Mouse (Mus musculus) spleen, embryonic (tissue): ENCODE results near the gene Ndufs7.

Source experiments
- CTCF ChIA-PET: fragments of 350-600 bp; sonication (Branson Sonifier 250); formaldehyde crosslinking; loops from one replicate; lab custom pipeline; 2022; lab: Charles Lee

The Ndufs7 gene

DNA sequence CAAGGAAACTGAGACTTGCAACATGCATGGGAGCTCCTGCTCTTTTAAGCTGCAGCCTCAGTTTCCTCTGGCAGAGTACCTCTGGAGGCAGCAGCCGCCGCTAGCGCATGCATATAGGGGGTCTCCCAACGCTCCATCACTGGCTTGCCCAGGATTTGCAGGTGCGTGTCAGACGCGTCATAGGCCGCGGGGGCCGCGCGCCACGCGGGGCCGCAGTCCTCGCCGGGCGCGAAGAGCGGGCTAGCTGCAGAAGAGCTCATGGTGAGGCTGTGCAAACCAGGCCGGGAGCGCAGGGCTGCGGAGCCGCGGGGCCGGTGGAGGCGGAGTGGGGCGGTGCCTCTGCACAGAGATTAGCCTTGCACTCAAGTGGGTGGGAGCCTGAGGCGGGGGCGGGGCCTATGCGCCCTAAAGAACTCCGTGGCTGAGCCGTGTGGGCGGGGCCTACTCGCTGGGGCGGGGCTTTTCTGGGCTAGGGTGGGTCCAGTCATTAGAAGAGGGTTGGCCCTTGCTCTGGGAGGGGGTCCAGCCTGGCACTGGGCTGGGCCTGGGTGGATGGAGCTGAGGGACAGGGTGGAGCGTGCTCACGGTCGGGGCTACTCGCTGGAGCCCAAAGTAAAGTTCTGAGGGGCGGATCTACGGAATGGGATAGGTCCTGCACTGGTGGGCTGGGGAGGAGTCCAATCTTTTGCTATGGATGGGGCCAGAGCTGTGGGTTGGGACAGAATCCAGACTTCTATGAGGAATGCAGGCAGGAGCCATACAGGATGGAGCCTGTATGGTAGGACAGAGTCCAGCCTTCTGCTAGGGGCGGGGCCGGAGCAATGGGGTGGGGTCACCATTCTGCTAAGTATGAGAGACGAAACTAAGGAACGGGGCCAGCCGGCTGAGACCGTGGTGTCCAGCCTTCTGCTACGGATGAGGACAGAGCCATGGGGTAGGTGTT, 12.0 kb downstream of the Ndufs7 start, which contains the start of the genes Gamt and Dazap1:
Gamt (minus strand) TSS at position 371 of the 943 bp plus-strand sequence.
Dazap1 (plus strand) TSS at position 845 of the 943 bp plus-strand sequence.
- CTCF ChIA-PET, result interaction anchor here (0.6 kb wide), 1 partner anchor 88 kb away, joined by 4 read pairs; the partner anchor contains the start of gene 1600002K03Rik

GRCm38 (mm10) chr10:80261585-80261968, 12.7 kb downstream of the Ndufs7 start:
- CTCF ChIA-PET, result no interaction called here

- CTCF ChIA-PET, result no interaction called here
Measured at GRCm38 (mm10) chr10:80262169-80262568, 13.2 kb downstream of the Ndufs7 start.

DNA sequence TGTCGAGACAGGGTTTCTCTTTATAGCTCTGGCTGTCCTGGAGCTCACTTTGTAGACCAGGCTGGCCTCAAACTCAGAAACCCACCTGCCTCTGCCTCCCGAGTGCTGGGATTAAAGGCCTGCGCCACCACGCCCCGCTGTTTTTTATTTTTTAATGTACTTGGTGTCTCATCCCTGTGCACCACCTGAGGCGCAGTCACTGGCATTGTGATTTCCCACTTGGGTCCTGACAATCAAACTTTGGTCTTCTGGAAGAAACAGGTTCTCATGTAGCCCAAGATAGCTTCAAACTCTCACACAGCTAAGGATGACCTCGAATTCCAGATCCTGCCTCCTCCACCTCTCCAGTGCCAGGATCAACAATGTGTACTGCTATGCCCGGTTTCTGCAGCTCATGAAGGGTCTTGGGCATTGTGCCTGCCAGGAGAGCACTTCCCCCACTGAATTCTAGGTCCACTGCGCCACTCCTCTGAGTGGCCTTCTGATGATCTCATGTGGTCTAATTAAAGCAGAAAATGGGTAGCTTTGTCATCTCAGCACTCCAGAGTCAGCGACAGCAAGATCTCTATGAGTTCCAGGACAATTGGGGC, 13.9 kb downstream of the Ndufs7 start:
- CTCF ChIA-PET, result interaction anchor here (0.6 to 0.7 kb wide), 2 partner anchors 18 to 809 kb away, joined by 3 read pairs; no protein-coding TSS in a partner anchor

- CTCF ChIA-PET, result interaction anchor here (0.5 kb wide), 1 partner anchor 1232 kb away, joined by 4 read pairs; no protein-coding TSS in a partner anchor
Measured at GRCm38 (mm10) chr10:80264341-80265148, 15.6 kb downstream of the Ndufs7 start.

- CTCF ChIA-PET, result interaction anchor here (0.5 kb wide), 1 partner anchor 1232 kb away, joined by 4 read pairs; no protein-coding TSS in a partner anchor
Measured at GRCm38 (mm10) chr10:80265149-80265486, 16.2 kb downstream of the Ndufs7 start.

GRCm38 (mm10) chr10:80270099-80270498, 21.2 kb downstream of the Ndufs7 start:
- CTCF ChIA-PET, result interaction anchor here (0.6 kb wide), 1 partner anchor 398 kb away, joined by 4 read pairs; no protein-coding TSS in a partner anchor

DNA sequence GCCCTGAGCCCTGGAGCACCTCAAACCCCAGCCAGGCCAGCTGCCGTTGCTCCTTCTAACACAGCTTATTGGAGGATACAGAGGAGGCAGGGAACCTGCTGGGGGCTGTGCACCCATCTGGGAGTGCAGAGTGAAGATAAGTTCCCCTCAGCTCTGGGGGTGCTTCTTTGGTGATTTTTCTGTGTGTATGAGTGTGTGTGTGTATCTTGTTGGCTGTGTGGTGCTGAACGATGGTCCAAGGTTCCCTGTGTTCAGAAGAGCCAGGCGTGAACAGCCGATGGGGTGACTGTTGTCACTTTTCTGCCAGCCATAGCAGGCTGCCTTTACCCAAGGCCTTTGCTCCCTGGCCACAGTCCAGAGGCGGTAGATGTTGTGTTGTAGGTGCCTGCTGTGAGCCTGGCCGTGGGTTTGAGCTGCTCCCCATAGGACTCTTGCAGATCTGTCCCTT, 21.8 kb downstream of the Ndufs7 start:
- CTCF ChIA-PET, result no interaction called here

- CTCF ChIA-PET, result no interaction called here
Measured at GRCm38 (mm10) chr10:80271186-80271843, 22.4 kb downstream of the Ndufs7 start.

DNA sequence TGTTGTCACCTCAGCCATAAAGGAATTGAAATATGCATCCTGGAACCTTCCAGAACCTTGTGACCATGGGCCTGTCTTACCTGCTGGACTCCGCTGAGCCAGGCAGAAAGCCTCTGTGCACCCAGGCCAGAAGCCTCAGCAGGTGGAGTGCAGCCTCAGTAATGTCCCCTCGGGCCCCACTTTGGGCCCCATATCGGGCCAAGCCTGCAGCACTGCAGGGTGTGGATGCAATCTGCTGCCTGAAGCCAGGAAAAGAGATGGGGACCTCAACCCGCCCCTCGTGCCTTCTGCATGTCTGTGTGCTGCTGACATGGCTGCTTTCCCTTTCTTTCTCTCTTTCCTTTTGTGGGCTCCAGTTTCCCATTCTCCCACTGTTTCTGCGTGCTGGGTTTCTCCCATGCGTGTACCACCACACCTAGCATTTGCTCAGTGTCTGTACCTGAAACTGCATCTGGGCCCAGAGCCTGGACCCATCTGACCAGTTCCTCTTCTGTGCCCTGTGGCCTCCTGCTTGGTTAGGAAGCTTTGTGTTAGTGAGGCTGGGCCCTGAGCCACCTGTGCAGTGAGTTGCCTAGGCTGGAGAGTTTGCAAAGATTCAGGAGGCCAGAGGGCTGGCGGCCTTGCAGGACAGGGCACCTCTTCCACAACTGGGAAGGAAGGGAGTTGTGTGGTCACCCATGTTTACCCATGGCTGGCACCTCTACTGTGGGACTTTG, 23.1 kb downstream of the Ndufs7 start:
- CTCF ChIA-PET, result no interaction called here

DNA sequence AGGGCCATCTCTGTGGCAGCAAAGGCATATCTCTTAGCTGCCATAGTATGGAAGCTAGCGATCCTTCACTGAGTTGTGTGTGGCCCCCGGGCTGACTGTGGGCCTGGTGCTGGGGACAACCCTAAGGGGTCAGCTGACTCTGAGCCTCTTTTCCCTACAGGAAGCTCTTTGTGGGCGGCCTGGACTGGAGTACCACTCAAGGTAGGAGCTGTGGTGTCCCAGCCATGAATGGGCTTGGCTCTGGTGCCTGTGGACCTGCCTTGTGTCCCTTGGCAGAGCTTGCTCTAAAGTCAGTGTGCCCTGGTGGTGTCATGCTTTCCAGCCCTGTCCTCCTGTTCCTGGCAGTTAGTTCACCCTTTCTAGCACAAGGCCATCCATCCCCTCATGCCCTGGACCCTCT, 24.9 kb downstream of the Ndufs7 start:
- CTCF ChIA-PET, result interaction anchor here (0.5 to 1.2 kb wide), 2 partner anchors 10 to 11 kb away, joined by 3 to 4 read pairs; no protein-coding TSS in a partner anchor

- CTCF ChIA-PET, result no interaction called here
Measured at GRCm38 (mm10) chr10:80276238-80276637, 27.3 kb downstream of the Ndufs7 start.

DNA sequence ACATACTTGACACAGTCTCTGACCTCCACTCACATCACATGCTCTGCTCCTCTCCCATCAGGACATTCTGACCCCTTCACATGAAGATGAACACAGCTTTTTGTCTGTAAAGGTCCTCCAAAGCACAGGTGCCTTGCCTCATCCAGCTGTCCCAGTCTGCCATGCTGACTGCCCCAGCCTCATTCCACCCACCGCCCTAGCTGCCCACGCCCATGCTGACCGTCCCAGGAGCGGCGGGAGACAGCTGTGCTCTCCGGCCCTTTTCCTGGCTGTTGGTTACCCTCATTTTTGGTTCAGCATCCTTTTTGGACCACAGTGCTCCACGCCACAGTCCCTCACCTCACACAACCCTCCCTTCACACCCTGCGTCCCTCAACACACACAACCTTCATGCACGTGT, 29.5 kb downstream of the Ndufs7 start:
- CTCF ChIA-PET, result no interaction called here

DNA sequence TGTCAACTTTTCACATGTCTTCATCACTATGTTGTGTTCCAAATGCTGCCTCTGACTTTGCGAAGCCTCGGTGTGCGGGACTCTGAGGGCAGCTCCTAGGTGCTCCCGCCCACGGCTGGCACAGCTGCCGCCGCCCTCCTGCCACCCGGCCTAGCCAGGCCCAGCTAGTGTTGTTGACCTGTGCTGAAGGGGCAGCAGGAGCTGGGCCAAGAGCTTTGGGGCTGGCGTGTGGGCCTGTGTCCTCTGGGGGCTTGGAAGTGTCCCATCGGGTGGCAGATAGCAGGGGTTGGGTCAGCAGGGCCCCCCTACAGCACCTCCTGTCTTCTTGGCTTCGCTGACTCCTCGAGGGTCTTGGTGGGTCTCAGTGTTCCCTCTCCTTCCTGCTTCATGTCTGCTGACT, 30.4 kb downstream of the Ndufs7 start:
- CTCF ChIA-PET, result no interaction called here

GRCm38 (mm10) chr10:80281304-80281703, 32.4 kb downstream of the Ndufs7 start:
- CTCF ChIA-PET, result no interaction called here

DNA sequence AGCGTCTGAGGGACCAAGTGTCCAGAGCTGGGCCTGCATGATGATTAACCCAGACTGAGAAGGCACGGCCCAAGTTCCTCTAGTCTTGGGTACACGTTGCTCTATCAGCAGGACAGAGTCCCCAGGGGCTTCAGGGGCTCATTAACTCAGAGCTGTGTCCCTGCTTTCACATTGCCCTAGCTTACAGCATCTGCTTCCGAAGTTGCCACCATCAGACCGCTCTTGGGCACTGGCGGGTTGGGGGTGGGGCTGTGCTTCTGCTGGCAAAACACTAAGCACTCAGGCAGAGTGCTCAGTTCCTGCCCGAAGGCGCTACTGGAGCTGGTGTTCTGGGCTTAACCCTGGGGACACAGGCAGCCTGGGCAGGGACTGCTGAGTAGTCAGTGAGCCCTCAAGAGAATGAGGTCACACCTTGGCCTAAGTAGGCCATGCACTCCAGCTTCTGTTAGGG, 33.0 kb downstream of the Ndufs7 start:
- CTCF ChIA-PET, result no interaction called here

DNA sequence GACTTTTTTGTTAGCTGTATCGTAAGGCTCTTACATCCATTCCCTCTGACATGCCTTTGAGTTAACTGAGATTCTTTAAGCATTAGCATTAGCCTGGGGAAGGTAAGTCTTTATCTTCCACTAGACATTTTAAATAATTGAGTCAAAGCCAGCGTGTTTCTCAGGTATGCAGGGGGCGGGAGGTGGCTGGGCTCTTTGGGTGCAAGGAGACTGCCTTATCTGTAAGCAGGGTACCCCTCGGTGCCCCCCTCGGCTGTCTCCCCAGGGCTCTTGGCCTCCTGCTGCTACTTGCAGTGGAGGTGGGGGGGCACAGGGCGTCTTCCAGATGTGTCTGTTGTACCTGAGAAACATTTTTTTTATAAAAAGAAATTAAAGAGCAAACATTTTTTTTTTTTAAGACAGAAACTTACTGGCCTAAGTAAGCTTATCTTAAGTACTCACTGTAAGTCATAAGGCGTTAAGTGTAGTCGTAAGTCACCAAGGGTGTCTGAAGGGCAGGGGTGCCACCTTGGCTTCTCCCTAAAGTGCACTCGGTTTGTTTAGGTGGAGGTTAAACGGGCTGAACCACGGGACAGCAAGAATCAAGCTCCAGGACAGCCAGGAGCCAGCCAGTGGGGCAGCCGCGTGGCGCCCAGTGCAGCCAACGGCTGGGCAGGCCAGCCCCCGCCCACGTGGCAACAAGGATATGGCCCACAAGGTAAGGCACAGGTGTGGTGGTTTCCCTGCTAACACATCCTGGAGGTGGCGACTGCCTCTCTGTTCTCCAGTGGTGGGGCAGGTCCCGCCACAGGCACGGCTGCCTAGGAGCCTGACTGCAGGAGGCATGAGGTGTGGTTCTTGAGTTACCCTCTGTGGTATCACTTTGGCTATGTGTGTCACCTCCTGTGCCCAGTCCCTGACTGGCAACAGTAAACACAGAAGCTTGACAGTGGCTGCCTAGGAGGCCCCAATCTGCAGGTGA, 33.8 kb downstream of the Ndufs7 start:
- CTCF ChIA-PET, result no interaction called here

DNA sequence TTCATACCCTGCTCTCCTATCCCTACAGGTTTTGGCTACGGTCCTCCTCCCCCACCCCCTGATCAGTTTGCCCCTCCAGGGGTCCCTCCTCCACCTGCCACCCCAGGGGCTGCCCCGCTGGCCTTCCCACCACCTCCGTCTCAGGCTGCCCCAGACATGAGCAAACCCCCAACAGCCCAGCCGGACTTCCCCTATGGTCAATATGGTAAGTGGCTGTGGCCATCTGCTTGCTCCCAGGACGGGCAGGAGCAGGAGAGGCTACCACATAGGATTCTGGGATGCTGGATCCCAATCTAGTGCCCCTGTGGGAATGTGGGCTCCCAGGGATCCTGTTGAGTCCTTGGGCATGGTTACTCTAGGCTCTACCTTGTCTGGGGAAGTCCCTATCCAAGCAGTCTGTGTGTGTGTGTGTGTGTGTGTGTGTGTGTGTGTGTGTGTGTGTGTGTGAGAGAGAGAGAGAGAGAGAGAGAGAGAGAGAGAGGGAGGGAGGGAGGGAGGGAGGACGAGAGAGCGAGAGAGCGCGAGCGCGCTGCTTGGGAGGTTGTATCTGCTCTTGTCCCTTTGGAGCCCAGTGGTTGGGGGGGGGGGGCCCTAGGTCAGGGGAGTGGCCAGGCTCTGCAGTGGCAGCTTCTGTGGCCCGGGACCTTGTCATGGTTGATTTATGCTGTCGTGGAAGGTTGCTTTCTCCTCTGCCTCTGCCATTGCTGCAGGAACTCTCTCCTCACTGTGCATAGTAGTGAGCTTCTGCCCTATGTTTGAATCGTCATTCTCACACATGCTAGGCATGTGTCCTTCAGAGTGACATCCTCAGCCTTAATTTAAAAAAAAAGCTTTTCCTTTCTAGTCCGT, 36.5 kb downstream of the Ndufs7 start:
- CTCF ChIA-PET, result interaction anchor here (0.6 to 1.0 kb wide), 2 partner anchors 8 to 12 kb away, joined by 3 to 4 read pairs; no protein-coding TSS in a partner anchor
